Mouse (Mus musculus): ENCODE results near the gene Gmfg. TPM values are rescaled to one million over a fixed set of nuclear protein-coding genes. Genes with fewer than 3 reads are reported as not detected.
A peak's percentile ranks its signal among the peaks of the same experiment; 100 is the strongest.

Gene Gmfg
- total and polyA plus RNA-seq, 3 experiments, result 0.58 to 10.4 (median 7.1) TPM

DNA sequence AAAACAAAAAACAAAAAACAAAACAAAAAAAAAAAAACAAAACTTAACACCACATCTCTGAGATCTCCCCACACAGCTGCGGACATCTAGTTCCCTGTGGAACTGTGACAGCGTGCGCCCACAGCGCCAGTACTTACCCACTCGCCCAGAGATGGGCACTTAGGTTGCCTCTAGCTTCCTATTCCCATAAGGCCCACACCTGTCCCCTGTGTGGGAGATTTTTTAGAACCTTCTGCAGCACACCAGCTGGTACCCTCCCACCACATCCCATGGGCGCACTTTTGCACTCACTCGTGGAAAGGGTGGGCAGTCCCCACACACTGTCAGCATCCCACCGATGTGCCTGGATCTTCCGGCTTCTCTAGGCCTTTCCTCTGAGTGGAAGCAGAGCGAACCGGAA, 45.6 kb downstream of the Gmfg start:
- no peak for DNase-seq

DNA sequence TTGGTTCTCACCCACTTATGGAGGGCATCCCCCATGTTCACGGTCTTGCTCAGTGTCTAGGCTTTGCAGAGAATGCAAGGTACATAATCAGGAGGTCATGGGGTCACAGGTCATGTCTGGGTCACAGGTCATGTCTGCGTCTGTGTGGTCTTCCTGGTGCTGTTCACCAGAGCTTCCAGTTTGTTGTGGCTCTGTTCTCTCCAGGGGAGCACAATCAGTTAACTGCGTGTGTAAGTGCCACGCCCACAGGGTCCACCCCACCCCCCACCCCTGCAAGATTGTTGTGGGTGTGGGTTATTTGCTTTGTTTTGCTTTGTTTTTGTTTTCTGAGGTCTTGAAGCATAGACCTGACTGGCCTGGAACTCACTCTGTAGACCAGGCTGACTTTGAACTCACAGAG, 46.9 kb downstream of the Gmfg start:
- no peak for DNase-seq

GRCm38 (mm10) chr7:28488030-28488491, 50.8 kb downstream of the Gmfg start:
- DNase-seq, result no peak

DNA sequence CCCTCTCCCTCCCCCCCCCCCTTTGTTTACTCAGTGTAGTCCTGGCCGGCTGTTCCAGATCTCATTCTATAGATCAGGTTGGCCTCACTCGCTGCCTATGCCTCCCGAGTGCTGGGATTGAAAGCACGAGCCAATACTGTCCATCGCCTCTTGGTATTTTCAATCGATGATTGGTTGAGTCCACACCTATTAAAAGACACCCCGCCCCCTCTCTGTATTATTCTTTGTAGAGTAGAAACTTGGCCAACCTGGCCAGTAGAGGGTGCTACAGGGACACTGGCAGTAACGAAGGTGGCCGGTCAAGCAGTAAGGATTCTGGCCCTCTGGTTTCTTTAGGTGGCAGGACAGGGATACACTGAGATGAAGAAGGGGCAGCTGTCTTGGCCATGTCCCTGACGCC, 53.2 kb downstream of the Gmfg start:
- DNase-seq, result peak; percentile 72

- DNase-seq, result no peak
Measured at GRCm38 (mm10) chr7:28490903-28491302, 53.7 kb downstream of the Gmfg start.

- DNase-seq, result no peak
Measured at GRCm38 (mm10) chr7:28492310-28492709, 55.1 kb downstream of the Gmfg start.

GRCm38 (mm10) chr7:28495426-28495825, 58.2 kb downstream of the Gmfg start:
- DNase-seq, result no peak

Other genes with a start within 250 kb of the Gmfg start
- 10 to 100 TPM; 23.4 to 24.4 TPM for gene Eid2, start 169.6 kb upstream of the Gmfg start, total RNA-seq (2021)
- gene Eid2, start 169.6 kb upstream of the Gmfg start, polyA plus RNA-seq (2012; rRNA removed), result 30.4 and 36.8 TPM in 2 replicates
- 10 to 100 TPM in 1 of 2 experiments, 1 to 10 TPM in 1; 9.1 to 17.6 TPM for gene Eid2b, start 159.7 kb upstream of the Gmfg start, total RNA-seq (2021)
- gene Eid2b, start 159.7 kb upstream of the Gmfg start, polyA plus RNA-seq (2012; rRNA removed), result 44.8 and 49.6 TPM in 2 replicates
- not detected for gene Selenov, start 146.3 kb upstream of the Gmfg start, total RNA-seq (2021)
- 0.19 TPM in 1 of 2 replicates, not detected in the other for gene Selenov, start 146.3 kb upstream of the Gmfg start, polyA plus RNA-seq (2012; rRNA removed)
- gene Dll3, start 135.2 kb upstream of the Gmfg start, total RNA-seq (2021), result under 1 TPM in 1 of 2 experiments, not detected in 1; 0.10 TPM
- gene Dll3, start 135.2 kb upstream of the Gmfg start, polyA plus RNA-seq (2012; rRNA removed), result 0.16 and 0.29 TPM in 2 replicates
- 10 to 100 TPM; 66.6 to 99.9 TPM for gene Timm50, start 125.4 kb upstream of the Gmfg start, total RNA-seq (2021)
- 90.5 and 101 TPM in 2 replicates for gene Timm50, start 125.4 kb upstream of the Gmfg start, polyA plus RNA-seq (2012; rRNA removed)
- 100 to 1,000 TPM; 156 to 171 TPM for gene Supt5, start 98.7 kb upstream of the Gmfg start, total RNA-seq (2021)
- gene Supt5, start 98.7 kb upstream of the Gmfg start, polyA plus RNA-seq (2012; rRNA removed), result 163 and 190 TPM in 2 replicates
- 1,000 to 10,000 TPM in 1 of 2 experiments, 100 to 1,000 TPM in 1; 895 to 1,085 TPM for gene Rps16, start 86.8 kb upstream of the Gmfg start, total RNA-seq (2021)
- 555 and 709 TPM in 2 replicates for gene Rps16, start 86.8 kb upstream of the Gmfg start, polyA plus RNA-seq (2012; rRNA removed)
- 10 to 100 TPM; 14.9 to 15.6 TPM for gene Plekhg2, start 64.8 kb upstream of the Gmfg start, total RNA-seq (2021)
- 22.5 and 23.2 TPM in 2 replicates for gene Plekhg2, start 64.8 kb upstream of the Gmfg start, polyA plus RNA-seq (2012; rRNA removed)
- 10 to 100 TPM; 16.3 to 19.4 TPM for gene Zfp36, start 57.2 kb upstream of the Gmfg start, total RNA-seq (2021)
- gene Zfp36, start 57.2 kb upstream of the Gmfg start, polyA plus RNA-seq (2012; rRNA removed), result 25.9 and 32.3 TPM in 2 replicates
- gene Med29, start 44.7 kb upstream of the Gmfg start, total RNA-seq (2021), result 10 to 100 TPM; 39.6 to 49.7 TPM
- 72.1 and 88.5 TPM in 2 replicates for gene Med29, start 44.7 kb upstream of the Gmfg start, polyA plus RNA-seq (2012; rRNA removed)
- gene Paf1, start 44.5 kb upstream of the Gmfg start, total RNA-seq (2021), result 100 to 1,000 TPM in 1 of 2 experiments, 10 to 100 TPM in 1; 73.4 to 104 TPM
- 323 and 399 TPM in 2 replicates for gene Paf1, start 44.5 kb upstream of the Gmfg start, polyA plus RNA-seq (2012; rRNA removed)
- 10 to 100 TPM; 12.9 to 25.4 TPM for gene Lrfn1, start 14.5 kb downstream of the Gmfg start, total RNA-seq (2021)
- gene Lrfn1, start 14.5 kb downstream of the Gmfg start, polyA plus RNA-seq (2012; rRNA removed), result 33.6 and 37.1 TPM in 2 replicates
- gene Ifnl2, start 73.0 kb downstream of the Gmfg start, total RNA-seq (2021), result not detected
- 0.33 and 1.00 TPM in 2 replicates for gene Ifnl2, start 73.0 kb downstream of the Gmfg start, polyA plus RNA-seq (2012; rRNA removed)
- not detected for gene Ifnl3, start 85.4 kb downstream of the Gmfg start, total RNA-seq (2021)
- 0.48 and 0.59 TPM in 2 replicates for gene Ifnl3, start 85.4 kb downstream of the Gmfg start, polyA plus RNA-seq (2012; rRNA removed)
- not detected for gene Sycn, start 103.4 kb downstream of the Gmfg start, total RNA-seq (2021)
- 0.44 and 0.48 TPM in 2 replicates for gene Sycn, start 103.4 kb downstream of the Gmfg start, polyA plus RNA-seq (2012; rRNA removed)
- gene Nccrp1, start 109.8 kb downstream of the Gmfg start, total RNA-seq (2021), result not detected
- gene Nccrp1, start 109.8 kb downstream of the Gmfg start, polyA plus RNA-seq (2012; rRNA removed), result 0.10 TPM in 1 of 2 replicates, not detected in the other
- gene Samd4b, start 160.7 kb downstream of the Gmfg start, total RNA-seq (2021), result 10 to 100 TPM; 61.0 to 78.2 TPM
- gene Samd4b, start 160.7 kb downstream of the Gmfg start, polyA plus RNA-seq (2012; rRNA removed), result 127 and 146 TPM in 2 replicates
- 10 to 100 TPM; 28.7 to 29.6 TPM for gene Pak4, start 160.7 kb downstream of the Gmfg start, total RNA-seq (2021)
- gene Pak4, start 160.7 kb downstream of the Gmfg start, polyA plus RNA-seq (2012; rRNA removed), result 53.5 and 54.9 TPM in 2 replicates
- not detected for gene Acp7, start 193.9 kb downstream of the Gmfg start, total RNA-seq (2021)
- not detected in 2 replicates for gene Acp7, start 193.9 kb downstream of the Gmfg start, polyA plus RNA-seq (2012; rRNA removed)

Measured in adrenal gland, adult 2 months (tissue).